Mouse (Mus musculus) brain, adult 2 months (tissue): Measurements from ENCODE around the gene Ssx2ip.

Source experiments
- DNase-seq: peaks from one replicate; pipeline ENCODE4 v3.0.0; 2011; ENCODE audit warnings: low read depth, low spot score

Ssx2ip gene

DNA sequence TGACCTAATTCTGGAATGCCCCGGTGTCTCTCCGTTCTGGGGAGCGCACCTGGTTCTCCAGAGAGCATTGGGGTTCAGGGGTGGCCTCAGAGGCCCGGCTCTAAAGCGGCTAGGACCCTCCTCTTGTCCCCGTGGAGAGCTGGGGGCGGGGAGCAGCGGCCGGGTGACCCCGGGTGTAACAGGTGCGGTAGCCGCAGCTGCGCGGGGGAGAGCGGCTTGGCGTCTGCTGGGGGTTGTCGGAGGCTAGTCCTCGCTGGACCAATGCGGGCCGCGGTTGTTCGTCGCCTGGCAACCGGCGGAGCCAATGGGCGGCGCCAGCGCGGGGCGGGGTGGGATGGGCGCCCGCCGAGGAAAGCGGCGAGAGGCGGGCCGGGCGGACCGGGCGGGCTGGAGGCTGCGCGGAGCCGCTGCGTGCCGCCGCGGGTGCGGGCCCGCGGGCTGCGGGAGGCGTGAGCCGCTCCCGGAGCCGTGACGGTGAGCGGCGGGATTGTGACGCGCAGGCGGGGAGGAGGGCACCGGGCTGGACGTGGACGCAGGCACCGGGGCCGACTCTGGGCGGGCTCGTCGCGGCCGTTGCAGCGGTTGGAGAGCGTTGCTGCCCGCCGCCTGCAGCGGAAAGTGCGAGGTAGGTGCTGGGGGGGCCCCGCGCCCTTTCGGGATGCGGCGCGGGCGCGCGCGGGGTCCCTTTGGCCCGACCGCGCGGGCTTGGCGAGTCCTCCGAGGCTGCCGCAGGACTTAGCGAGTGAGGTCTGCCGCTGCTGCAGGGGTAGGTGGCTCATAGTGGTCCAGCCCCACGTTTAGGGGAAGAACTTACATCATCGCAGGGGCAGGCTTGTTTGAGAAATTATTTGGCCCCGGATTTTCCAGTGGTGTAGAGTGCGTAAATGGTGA is at the start of gene Ssx2ip:
Gene Ssx2ip (plus strand): TSS at position 332 of the 891 bp plus-strand sequence.
- DNase-seq = peak; percentile 98

- no peak for DNase-seq
Observed at GRCm38 (mm10) chr3:146355146-146355545, 49.3 kb upstream of the Ssx2ip start.

- no peak for DNase-seq
Observed at GRCm38 (mm10) chr3:146365471-146365870, 39.0 kb upstream of the Ssx2ip start.

GRCm38 (mm10) chr3:146367058-146367457 is 37.4 kb upstream of the Ssx2ip start:
- DNase-seq = no peak

DNA sequence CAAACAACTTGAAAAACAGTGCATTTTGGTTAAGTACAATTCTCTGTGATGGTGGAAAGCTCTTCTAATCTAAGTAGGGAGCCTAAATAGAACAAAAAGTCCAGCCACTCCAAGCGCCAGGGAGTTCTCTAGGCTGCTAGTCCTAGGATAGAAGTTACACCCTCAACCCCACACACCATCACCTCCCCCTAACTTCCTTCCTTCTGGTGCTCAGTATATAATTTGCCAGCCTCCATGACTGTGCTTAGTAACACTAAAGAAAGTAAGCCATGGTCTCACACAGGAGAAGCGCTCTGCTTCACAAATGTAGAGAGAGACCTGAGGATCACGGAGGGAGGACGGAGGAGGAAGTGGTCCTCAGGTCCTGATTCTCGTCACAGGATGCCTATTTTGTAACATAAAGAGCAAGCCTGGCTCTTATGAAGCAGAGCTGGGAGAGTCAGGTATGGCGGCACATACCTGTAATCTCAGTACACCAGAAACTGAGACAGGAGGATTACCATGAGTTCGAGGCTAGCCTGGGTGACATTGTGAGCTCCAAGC is 33.8 kb upstream of the Ssx2ip start:
- DNase-seq = peak; percentile 59

- no peak for DNase-seq
Observed at GRCm38 (mm10) chr3:146371201-146371600, 33.2 kb upstream of the Ssx2ip start.

- DNase-seq = no peak
Observed at GRCm38 (mm10) chr3:146374596-146375175, 29.8 kb upstream of the Ssx2ip start.

- no peak for DNase-seq
Observed at GRCm38 (mm10) chr3:146375224-146375657, 29.2 kb upstream of the Ssx2ip start.

GRCm38 (mm10) chr3:146376337-146377130 is 27.9 kb upstream of the Ssx2ip start:
- DNase-seq = no peak

DNA sequence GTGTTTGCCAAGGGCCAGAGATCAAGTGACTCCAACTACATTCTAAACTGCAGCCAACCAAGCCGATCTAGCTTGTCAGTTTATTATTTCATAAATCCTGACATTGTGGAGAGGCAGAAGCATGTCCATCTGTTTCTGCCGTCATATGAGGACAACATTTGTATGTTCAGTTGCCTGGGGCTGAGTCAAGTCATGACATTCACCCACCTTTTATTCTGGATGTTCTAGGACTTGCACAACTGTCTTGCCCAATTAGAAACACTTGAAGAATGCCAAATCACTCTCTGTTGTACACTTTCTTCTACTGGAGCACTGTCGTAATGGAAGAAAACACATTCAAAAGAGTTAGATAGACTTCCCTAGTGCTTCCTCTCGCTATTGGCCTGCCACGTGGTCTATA is 27.2 kb upstream of the Ssx2ip start:
- no peak for DNase-seq

DNA sequence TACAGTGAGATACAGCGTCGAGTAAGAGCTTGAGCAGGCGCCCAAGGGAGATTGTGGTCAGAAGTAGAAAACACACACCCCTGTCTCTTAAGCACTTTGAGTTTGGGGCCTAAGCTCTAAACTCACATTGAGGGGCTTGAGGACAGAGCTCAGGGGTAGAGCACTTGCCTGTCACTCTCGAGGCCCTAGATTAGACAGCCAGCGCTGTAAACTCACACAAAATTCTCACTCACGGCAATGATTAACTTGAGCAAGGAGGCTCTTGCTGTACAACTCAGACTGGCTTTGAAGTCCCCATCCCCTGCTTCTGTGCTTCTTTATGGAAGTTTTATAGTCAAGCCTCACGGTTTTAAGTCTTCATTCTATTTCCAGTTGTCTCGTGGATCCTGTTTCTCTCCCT is 25.7 kb upstream of the Ssx2ip start:
- DNase-seq = no peak

DNA sequence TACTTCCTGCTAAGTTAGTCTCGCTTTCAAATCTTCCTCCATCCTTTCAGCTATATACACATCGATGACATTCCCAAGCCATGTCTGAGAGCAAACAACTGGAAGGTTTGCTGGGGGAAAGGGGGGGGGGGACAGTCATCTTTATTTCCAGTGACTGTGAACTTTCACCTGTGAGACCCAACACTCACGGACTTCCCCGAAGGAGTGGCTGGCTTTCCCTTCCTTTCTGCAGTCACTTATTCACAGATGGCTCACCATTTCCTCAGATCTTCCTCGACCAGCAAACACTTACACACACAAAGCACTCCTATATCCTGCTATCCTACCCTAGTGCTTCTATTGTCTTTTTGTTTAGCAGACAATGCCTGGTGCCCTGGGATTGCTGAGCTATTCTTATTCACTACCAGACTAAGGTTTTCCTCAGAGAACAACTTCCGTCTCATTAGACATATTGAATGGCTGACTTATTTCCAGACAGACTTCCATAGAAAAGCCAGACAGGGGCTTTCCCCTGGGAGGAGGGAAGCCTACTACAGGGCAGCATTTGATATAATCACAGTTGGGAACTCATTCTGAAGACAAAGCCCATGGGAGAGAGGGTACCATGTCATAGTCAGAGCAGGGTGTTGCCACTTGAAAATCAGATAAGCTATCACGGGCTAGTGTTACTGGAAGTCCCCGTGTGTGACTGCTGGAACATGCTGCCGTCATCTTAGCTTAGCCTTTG is 24.5 kb upstream of the Ssx2ip start:
- DNase-seq = no peak

- DNase-seq = peak; percentile 38
Observed at GRCm38 (mm10) chr3:146380874-146381273, 23.6 kb upstream of the Ssx2ip start.

DNA sequence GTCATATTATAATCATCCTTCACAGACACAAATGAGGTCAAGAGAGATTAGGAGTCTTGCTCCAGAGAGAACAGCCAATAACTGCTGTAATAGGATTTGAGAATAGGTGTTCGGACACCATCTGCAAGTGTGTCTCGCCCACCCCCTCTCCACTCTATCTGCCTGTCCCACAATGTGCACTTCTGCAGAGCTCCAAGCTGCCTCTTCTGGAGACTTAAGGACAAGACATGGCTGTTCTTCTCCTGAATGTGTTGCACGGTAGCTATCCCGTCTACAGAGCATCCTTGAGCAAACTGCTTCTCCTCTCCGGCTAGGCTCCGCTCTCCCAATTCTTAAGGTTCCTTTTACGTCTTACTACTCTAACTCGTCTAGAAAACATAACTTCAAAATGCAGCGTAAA is 23.0 kb upstream of the Ssx2ip start:
- DNase-seq = peak; percentile 25

GRCm38 (mm10) chr3:146386800-146387199 is 17.6 kb upstream of the Ssx2ip start:
- DNase-seq = no peak

DNA sequence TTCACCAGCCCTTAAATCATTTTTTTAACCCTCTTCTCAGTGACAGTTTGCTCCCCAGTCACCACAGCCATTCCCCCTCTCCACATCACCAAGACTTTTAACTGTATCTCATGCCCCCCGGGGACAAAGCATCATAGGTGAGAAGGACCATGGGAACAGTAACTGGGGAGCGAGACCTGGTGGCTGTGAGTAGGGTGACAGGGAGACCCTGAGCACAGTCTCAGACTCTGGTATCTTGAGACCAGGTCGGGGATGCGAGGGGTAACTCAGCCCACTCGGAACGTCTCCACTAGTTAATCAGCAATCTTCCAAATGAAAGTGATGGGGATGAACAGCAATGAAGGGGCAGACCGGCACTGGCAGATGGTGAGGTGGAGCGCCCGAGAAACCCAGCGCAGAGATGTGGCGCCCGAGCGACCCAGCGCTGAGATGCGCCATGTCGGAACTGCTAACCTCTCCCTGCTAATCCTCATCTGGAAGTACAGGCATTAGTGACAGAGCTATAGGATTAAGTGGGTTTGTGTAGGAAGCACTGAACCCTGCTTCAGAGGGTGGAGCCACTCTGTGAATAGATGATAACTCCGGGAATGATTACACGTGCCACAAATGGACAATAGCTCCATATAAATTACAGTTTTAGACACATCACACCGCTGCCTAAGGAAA is 11.7 kb upstream of the Ssx2ip start:
- DNase-seq = no peak

GRCm38 (mm10) chr3:146393641-146394100 is 10.8 kb upstream of the Ssx2ip start:
- DNase-seq = peak; percentile 85

DNA sequence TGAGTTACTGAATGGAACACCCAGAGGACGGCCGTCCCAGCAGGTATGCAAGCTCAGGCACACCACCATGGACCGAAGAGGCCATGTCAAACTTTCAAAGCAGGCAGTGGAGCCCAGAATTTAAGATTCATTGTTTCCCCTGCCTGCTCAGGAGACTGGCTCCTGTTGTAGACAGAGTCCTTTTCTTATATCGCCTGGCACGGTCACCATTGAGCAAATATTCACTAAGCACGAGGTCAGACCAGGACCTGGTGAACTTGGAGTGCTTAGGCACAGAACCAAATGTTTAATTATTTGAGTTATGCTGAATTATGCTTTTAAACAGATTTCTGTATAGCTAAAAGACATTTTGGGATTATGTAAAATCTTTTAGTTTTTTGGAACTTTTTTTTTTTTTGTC is 8.2 kb upstream of the Ssx2ip start:
- no peak for DNase-seq

DNA sequence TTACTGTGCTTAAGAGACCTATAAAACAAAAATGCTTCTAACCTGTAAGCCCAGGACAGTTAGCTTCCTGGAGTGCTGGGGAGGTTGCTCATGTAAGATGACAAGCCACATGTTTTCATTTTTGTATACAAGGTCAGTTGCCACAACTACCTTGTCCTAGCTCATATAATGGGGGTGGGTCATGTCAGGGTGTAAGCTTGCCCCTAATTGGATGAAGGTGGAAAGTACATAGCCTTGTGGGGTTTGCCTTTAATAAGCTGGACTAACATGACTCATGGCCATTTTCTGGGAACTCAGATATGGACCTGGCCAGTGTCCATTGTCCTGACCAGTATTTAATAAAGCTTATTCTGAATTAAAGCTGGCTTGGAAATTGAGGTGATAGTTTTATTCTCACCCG is 7.5 kb upstream of the Ssx2ip start:
- no peak for DNase-seq

GRCm38 (mm10) chr3:146397847-146398246 is 6.6 kb upstream of the Ssx2ip start:
- no peak for DNase-seq

DNA sequence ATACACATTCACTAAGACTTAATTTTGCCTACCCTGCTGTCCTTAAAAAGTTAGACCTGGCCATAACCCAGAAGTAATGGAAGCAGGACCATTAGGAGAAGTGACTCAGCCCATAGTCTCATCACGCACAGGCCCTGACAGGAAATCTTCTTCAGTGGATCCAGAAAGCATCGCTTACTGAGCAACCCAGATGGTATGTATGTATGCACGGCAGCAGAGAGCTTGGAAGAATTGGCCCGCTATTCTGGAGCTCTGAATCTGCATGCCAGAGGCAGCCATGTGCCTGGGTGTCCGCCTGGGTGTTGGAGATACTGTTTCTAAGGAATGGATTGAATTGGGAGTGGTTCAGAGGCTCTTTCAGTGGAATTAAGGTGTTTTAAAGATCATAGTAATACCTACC is 5.2 kb upstream of the Ssx2ip start:
- peak; percentile 68 for DNase-seq
